Mouse (Mus musculus): ENCODE measurements around the gene Pde4c. TPM values are rescaled to one million over a fixed set of nuclear protein-coding genes. Genes with fewer than 3 reads are reported as not detected.

Pde4c gene
- total and polyA plus RNA-seq, 3 experiments = 0.65 to 3.0 TPM; not detected in 1

GRCm38 (mm10) chr8:70703287-70703686, 20.2 kb upstream of the Pde4c start, which contains the start of gene Iqcn:
Iqcn (plus strand) TSS chr8:70703457.
- Histone ChIP-seq H3K4me3 (ENCODE audit: control insufficient read depth in 1 of 2, insufficient read depth in 1 of 2, low read depth in 2 of 2, low read length in 2 of 2) (no peak within 1 kb of the TSS), H3K79me2 (ENCODE audit: control insufficient read depth, insufficient read depth, low read length, poor library complexity) (peaks cover 11% of the 10 kb centered on the region; the same call in 1 of the 2 replicates), H3K9ac (ENCODE audit: control insufficient read depth, low read depth, low read length, poor library complexity, severe bottlenecking) (no peak within 1 kb of the TSS), H3K9me3 (replicated peaks; ENCODE audit: insufficient read depth, low read length) (no peaks in the 10 kb centered on the region), H3K27me3 (ENCODE audit: control insufficient read depth in 1 of 2, insufficient read depth in 2 of 2, low read length in 2 of 2) (no peaks in the 10 kb centered on the region), H3K4me1 (ENCODE audit: control insufficient read depth in 1 of 2, insufficient read depth in 2 of 2, low read length in 2 of 2) (peaks cover 0 to 3% of the 10 kb centered on the region in 2 experiments; a peak in 2 of 4 replicates), H3K36me3 (ENCODE audit: control insufficient read depth in 1 of 2, insufficient read depth in 2 of 2, low read length in 2 of 2) (no peaks in the 10 kb centered on the region), H3K27ac (ENCODE audit: control insufficient read depth, low read depth, low read length) (no peak within 1 kb of the TSS)
- no peak for DNase-seq (ENCODE audit: low read depth, low spot score)
- TF ChIP-seq KAT2A (conservative IDR thresholded peaks at IDR 0.05; ENCODE audit: low read depth, low read length) (no peak), NELFE (IDR thresholded peaks at IDR 0.05; ENCODE audit: low read depth, low read length) (no peak), ZKSCAN1 (IDR thresholded peaks at IDR 0.05; ENCODE audit: low read depth, low read length) (no peak), CTCF (IDR thresholded peaks at IDR 0.05 in 2 of 3, conservative IDR thresholded peaks at IDR 0.05 in 1 of 3; ENCODE audit: control insufficient read depth in 1 of 3, insufficient read depth in 1 of 3, low read depth in 2 of 3, low read length in 3 of 3, poor library complexity in 1 of 3, severe bottlenecking in 1 of 3) (no peak), MAZ (IDR thresholded peaks at IDR 0.05; ENCODE audit: low read depth, low read length) (no peak), MYB (IDR thresholded peaks at IDR 0.05; ENCODE audit: low read depth, low read length) (no peak), TAL1 (IDR thresholded peaks at IDR 0.05; ENCODE audit: low read length) (no peak), POLR2AphosphoS5 (IDR thresholded peaks at IDR 0.05; ENCODE audit: borderline replicate concordance, low read depth, low read length) (no peak), NRF1 (IDR thresholded peaks at IDR 0.05; ENCODE audit: insufficient read depth, low read depth, low read length, poor library complexity, severe bottlenecking) (no peak), EP300 (IDR thresholded peaks at IDR 0.05; ENCODE audit: low read depth in 1 of 2, low read length in 2 of 2) (no peak), RAD21 (IDR thresholded peaks at IDR 0.05; ENCODE audit: low read depth, low read length) (no peak), GABPA (IDR thresholded peaks at IDR 0.05; ENCODE audit: low read depth, low read length) (no peak), UBTF (IDR thresholded peaks at IDR 0.05; ENCODE audit: borderline replicate concordance, insufficient read depth, low read depth, low read length) (no peak), MYC (IDR thresholded peaks at IDR 0.05; ENCODE audit: low read depth, low read length) (no peak), MEF2A (IDR thresholded peaks at IDR 0.05; ENCODE audit: extremely low read depth, insufficient replicate concordance, low read depth, low read length, poor library complexity, severe bottlenecking) (no peak), CHD2 (IDR thresholded peaks at IDR 0.05; ENCODE audit: low read length) (no peak)

- H3K4me3 ChIP-seq (ENCODE audit: control insufficient read depth in 1 of 2, insufficient read depth in 1 of 2, low read depth in 2 of 2, low read length in 2 of 2) = no peak overlapping the region
- DNase-seq (ENCODE audit: low read depth, low spot score) = no peak
- H3K27me3 ChIP-seq (ENCODE audit: control insufficient read depth in 1 of 2, insufficient read depth in 2 of 2, low read length in 2 of 2) = no peaks in the 10 kb centered on the region
- no peak for TF ChIP-seq RAD21 (IDR thresholded peaks at IDR 0.05; ENCODE audit: low read depth, low read length)
- H3K9me3 ChIP-seq (replicated peaks; ENCODE audit: insufficient read depth, low read length) = no peaks in the 10 kb centered on the region
- no peak overlapping the region for H3K27ac ChIP-seq (ENCODE audit: control insufficient read depth, low read depth, low read length)
- no peak overlapping the region for H3K9ac ChIP-seq (ENCODE audit: control insufficient read depth, low read depth, low read length, poor library complexity, severe bottlenecking)
- no peaks in the 10 kb centered on the region for H3K36me3 ChIP-seq (ENCODE audit: control insufficient read depth in 1 of 2, insufficient read depth in 2 of 2, low read length in 2 of 2)
- no peaks in the 10 kb centered on the region for H3K79me2 ChIP-seq (ENCODE audit: control insufficient read depth, insufficient read depth, low read length, poor library complexity)
- H3K4me1 ChIP-seq (ENCODE audit: control insufficient read depth in 1 of 2, insufficient read depth in 2 of 2, low read length in 2 of 2) = no peaks in the 10 kb centered on the region
Measured at GRCm38 (mm10) chr8:70708281-70708680, 15.2 kb upstream of the Pde4c start.
